Mouse (Mus musculus): ENCODE data around the gene Ppm1l.

Ppm1l gene

DNA sequence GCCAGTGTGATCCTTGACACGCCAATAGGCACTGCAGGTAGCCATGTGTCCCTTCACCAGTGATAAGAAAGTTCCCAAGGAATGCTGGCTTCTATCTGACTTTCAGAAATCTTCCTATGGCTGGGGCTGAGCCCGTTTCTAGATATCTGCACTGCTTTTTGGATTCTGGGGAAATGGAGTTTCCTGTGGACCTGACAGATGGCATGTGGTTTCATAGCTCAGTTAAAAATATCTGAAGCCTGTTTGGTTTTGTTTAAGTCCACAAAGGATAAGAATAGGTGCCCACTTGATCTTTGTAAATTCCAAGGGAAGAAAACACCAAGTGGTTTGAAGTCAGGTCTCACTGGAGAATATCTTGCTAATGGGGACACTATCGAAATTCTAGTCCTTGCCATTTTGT, 173.0 kb downstream of the Ppm1l start:
- DNase-seq (ENCODE audit: low read depth, low spot score): no peak

DNA sequence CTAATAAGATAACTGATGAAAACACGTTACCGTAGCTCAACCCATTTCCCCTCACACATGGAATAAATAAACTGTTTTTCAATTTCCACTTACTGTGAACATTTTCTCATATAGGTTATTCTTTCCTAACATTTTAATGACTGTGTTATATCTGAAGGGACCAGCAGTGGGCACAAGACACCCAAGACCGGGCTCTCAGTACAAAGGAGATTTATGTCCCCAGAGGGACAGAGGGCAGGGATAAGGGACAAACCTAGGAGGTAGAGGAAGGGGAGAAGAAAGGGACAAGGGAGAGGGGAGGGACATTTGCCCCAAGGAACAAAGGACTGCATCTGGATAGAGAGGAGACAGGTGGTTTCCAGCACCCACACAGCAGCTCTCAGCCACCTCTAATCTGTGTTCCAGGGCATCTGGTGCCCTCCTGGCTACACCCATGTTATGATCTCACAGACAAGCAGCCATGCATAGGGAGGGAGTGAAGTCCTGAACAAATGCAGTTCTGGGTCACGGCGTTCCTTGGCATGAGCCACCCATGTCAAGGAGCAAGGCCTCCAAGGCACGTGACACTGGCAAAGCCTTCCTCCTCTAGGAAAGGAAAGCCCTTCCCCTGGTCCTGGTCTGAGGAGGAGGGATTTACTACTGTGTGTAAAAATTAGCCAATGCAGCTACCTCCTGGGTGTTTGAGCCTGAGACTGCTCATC, 174.5 kb downstream of the Ppm1l start:
- DNase-seq (ENCODE audit: low read depth, low spot score): no peak

DNA sequence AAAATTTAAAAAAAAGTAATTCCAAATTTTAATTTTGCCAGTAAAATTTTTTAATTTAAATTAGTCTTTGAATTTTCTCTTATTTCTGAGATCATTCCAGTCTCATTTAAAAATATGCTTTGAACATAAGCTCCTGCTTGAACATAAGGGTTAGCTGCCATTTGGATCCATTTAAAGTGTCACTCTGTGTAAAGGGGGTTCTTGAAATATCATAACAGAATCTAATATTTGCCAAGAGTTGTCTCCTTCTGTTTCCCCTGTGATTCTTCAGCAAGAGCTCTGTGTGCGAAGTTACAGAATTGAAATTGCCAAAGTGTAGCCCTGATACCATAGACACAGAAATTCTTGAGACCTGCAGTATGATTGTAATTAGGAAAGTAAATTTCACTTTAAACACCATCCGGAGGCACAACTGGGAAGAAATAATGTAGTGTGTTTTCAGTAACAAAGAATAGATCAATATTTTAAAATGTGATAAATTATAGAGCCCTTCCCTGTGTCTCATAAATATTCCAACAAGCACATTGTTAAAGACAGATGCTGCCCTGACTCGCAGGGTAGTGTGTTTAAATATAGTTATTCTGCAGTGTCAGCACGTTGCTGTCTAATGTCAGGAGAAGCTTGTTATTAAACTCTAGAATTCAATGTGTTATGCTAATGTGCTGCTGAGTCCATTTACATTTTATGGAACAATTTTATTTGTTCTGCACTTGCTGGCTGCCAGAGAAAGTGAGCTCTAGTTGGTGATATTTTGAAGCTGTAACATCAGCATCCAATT, 177.8 kb downstream of the Ppm1l start:
- DNase-seq (ENCODE audit: low read depth, low spot score): peak; percentile 55

DNA sequence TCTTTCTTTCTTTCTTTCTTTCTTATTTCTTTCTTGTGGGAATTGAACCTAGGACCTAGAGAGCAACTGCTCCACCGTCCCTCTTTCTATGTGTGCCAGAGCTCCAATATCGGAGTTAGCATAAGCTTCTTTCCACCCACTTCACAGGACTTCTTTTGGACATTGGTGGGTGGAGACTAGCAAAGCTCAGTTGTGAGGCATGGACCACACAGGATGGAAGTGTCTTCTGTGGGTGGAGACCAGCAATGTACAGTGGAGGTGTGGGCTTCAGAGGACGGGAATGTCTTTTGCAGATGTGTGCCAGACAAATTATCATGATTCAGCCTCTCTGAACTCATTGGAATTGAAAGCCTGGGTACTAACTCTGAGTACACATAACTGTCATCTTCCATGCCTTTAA, 180.5 kb downstream of the Ppm1l start:
- no peak for DNase-seq (ENCODE audit: low read depth, low spot score)

DNA sequence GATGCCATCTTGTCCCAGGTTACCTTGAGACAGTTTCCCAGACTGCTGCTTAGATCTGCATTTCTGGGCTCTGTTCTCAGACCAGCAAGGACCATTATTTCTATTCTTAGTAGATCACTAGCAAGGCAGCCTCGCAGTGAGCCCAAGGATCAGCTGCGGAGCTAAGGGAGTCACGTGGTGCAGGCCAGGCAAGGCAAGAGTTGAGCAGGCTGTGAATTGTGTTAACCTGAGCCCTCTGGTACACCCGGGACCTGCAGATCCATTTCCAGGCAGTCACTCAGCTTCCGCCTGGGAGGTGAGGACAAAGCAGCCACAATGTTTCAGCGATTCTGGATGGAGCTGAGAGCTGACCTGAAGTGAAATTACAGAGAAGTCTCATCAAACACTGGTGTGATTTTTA, 185.3 kb downstream of the Ppm1l start:
- DNase-seq (ENCODE audit: low read depth, low spot score): no peak

DNA sequence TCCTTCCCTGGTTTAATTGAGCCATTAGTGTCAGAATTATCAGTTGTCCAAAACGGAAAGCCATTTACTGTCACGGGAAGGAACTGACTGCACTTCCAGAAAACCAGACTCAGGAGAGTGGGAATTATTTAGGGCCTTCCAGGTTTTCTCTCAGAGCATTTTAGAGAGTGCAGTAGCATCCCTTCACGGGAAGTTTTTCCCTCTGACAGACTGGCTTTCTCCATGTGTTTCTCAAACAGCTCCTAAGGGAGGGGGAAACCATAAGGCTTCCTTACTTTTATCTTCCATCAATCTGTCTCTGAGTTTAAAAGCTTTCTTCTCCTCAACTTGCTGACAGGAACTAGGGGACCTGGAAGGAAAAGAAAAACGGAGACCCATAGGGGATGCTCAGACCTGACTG, 185.9 kb downstream of the Ppm1l start:
- no peak for DNase-seq (ENCODE audit: low read depth, low spot score)

DNA sequence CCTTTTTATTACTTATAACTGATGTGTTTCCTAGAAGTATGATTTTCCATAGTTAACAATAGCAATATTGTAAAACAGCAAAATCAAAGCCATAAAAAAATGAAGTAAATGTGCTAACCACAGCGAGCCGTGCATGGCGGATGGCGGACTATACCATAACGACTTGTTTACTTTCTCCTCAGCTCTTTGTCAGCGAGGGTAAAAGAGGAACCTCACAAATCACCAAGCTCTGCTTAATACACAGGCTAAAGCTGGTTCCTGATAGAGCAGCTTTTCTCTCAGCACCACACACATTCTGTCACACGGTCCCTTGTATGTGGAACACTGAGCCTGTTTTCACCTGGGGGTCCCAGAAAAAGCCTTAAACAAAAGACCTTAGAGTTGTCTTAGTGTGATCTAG, 188.4 kb downstream of the Ppm1l start:
- no peak for DNase-seq (ENCODE audit: low read depth, low spot score)

DNA sequence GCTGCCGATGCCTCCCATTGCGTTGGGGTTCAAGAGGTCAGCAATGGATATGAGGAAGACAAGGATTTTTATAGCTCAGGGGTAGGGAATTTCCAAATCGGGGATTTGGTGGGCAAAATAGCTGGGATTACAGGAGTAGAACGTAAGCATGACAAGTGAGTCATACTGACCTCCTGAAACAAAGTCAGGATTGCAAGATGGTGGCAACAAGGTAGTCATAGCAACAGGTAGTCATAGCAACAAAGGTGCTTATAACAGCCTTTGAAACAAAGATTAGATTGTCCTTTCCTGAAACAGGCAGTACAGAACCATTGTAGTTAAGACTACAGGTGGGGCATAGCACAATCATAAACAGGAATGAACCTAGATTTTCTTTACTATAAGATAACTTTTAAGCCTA, 189.7 kb downstream of the Ppm1l start:
- no peak for DNase-seq (ENCODE audit: low read depth, low spot score)

DNA sequence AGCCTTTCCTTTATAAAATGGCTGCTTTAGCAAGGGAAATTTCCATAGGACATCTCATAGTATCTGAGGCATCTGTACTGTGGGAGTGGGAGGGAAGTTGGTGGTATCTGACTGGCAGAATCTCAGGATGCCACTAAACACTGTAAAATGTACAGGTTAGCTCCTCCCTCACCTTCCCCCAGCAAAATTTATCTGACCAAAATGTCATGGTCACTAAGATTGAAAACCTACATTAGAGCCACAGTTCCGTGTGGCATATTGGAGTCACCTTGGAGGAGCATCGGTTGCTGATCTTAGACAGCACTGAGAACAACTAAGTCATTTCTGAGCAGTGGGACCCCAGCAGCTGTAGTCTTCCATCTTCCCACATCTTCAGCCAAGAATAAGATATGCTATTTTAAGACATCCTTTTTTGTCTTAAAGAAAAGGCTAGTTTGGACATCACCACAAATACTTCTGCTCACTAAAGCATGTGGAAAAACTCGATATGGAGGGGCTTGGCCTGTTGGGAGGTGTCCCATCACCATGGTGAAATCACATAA, 192.8 kb downstream of the Ppm1l start:
- no peak for DNase-seq (ENCODE audit: low read depth, low spot score)

DNA sequence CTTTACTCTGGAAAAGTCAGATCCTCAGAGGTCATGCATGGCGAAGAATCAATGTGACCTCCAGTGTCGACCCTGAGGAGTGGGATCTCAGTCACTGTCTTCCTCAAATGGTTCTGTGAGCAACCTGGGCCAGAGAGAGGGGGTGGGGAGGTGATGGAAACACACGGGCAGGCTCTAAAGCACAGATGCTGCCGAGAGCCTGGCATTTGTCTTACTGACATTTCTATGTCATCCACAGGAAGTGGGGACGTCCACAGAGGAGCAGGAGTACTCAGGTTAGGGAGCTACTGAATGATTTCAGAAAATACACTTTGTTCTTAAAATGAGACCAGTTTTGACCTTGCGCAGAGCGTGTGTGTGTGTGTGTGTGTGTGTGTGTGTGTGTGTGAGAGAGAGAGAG, 195.2 kb downstream of the Ppm1l start:
- DNase-seq (ENCODE audit: low read depth, low spot score): no peak

DNA sequence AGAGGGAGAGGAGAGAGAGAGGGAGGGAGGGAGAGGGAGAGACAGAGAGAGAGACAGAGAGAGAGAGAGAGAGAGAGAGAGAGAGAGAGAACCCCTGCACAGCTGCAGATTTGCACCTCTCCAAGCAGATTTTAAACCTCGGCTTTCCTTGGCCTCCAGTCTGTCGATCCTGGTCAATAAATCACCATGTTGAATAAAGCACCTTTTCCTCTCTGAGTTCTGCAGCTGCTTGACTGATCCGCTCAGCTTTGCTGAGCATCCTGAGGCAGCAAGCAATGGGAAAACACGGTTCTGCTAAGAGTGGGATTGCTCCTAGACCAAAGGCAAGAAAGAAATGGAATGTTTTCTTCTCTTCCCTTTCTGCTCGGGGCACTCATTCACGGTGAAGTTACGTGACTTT, 195.7 kb downstream of the Ppm1l start:
- no peak for DNase-seq (ENCODE audit: low read depth, low spot score)

DNA sequence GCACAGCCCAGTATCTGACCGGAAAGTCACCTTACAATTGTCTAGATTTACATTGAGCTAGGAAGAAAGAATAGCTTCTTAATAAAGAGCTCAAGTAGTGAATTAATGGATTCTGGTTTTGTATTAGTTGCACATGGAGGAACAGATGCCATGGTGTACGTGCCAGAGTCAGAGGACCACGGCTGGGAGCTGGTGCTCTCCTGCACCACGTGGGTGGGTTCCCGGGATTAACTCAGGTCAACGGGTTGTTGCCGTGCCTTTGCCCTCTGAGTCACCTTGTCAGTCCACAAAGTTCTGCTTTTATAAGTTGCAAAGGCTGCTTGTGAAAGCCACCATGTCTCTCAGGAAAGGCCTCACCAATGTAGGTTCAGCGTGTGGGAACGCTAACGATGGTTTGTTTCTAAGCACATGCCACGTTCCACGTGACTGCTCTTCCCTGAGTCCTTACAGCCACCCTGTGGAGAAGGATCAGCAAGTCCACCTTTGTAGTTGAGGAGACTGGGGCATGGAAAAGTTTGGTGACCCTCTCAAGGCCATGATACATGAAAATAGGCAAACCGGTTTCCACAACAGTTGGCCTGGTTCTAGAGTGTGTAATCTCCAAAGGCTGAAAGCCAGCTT, 199.2 kb downstream of the Ppm1l start:
- DNase-seq (ENCODE audit: low read depth, low spot score): no peak

DNA sequence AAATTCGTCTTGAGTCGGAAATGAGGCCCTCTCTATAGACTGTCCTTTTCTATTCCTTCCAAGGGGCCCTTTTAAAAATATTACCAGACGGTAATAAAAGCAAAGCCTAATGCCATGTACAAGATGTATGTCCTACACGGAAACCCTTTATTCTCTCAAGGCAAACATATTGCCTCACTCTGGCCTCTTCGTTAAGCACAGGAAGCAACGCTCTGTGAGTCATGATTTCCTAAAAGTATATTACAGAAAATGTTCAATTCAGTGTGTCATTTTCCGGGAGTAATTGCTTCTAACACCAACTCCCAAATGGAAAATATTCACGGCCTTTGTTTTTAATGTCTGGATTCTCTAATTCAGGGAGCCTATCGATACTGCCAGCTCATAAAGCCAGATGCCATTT, 202.5 kb downstream of the Ppm1l start:
- no peak for DNase-seq (ENCODE audit: low read depth, low spot score)

DNA sequence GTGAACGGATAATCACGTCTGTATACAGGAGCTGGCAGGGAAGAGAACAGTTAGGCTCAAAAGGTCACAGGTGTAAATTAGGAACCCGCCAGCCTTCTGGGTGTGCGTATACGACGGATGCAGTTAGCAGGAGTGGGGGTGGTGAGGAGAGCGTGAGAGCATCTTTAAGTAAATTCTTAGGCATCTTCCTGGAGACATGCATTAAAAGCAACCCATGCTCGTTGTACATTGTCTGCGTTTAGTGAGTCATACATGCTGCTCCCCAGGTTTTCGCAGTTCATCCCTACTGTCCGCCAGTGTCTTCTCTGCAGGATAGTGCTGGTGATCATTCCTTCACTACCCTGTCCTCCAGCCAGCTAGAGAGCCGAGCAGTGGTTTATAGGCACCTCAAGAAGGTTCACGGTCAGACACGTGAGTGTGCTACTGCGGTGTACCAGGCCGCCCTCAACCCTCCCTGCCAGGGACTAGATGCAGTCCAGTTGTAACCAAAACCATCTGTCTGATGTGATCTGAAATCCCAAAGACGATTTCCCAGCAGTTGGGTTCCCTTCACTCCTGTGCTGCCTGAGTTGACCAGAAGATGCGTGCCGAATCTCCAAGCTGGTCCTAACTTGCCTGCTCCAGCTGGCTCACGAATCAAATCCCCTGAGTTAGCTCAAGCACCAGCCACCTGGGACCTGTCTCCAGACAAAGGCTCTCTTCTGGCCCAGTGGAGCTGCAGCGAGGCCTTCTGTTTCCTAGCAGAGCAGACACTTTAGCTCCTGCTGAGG, 203.3 kb downstream of the Ppm1l start:
- DNase-seq (ENCODE audit: low read depth, low spot score): no peak

DNA sequence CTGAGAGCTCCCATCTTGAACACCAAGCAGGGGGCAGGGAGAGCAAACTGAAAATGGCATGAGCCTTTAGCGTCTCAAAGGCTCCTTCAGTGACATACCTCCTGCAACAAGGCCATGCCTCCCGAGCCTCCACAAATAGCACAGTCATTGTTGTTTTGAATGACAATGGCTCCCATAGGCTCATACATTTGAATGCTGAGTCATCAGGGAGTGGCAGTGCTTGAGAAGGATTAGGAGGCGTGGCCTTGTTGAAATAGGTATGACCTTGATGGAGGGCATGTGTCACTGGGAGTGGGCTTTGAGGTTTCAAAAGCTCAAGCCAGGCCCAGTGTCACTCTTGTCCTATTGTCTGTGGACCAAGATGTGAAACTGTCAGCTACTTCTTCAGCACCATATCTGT, 205.6 kb downstream of the Ppm1l start:
- no peak for DNase-seq (ENCODE audit: low read depth, low spot score)

DNA sequence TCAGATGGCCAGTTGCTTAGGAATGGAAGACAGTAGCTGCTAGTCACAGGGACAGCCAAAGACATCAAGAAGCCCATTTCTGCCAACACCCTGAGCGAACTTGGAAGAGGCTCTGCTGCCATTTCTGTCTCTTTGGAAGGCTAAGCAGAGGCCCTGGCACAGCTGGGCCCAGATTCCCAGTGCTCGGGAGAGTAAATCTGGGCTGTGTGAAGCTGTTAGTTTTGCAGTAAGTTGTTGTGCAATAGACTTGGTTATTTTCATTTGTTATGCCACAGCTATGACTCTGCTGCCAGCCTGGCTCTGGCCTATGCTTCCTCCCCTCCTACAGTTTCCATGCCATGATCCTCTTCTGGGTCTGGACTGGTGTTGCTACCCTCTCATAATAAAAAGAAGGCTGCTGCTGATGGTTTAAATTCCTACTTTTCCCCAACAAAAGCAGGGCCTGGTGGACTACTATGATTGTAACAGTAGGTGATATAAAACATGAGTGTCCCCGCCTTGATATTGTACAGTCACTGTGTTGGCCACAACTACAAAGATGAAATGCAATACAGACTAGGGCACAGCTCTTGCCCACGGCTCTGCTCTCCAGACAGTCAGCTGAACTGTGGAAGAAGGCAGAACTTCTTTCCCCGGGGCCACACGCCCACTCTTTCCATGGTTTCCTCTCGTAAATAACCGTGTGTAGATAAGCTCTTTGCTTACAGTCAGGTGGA, 207.9 kb downstream of the Ppm1l start:
- no peak for DNase-seq (ENCODE audit: low read depth, low spot score)

DNA sequence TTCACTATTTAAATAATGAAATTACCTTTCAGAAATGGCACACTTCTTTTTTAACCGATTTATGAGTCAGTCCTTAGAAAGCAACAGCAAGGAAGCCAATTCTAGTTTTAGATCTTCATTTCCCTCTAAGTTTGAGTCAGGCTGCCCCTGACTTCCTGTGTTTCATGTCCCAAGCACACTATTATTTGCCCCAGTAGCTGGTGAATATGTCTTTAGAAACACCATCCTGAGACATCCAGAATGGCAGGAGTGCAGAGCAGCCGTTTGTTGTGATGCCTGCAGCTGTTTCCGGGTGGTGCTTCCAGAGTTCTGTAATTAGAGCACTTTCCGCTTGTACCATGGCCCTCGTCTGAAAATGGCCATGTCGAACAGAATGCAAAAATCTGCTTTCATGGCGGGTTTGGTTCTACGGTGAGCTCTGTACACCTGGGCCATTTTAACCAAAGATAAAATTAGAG, 208.4 kb downstream of the Ppm1l start:
- DNase-seq (ENCODE audit: low read depth, low spot score): no peak

DNA sequence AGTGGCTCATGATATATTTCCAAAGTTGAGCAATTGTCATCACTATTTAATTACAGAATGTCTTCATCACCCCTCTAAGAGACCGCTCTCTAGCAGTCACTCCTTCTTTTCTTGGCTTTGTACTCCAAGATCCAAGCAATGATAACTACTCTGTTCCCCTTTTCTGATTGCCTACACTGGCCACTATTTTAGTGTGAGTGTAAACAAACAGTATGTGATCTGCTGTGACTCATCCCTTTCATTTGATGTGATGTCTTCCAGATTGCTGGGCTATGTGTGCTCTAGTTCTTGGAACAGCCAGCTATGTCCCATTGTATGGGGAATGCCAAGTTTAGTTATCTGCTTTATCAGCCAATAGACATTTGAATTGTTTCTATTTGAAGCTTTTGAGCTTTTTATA, 210.7 kb downstream of the Ppm1l start:
- DNase-seq (ENCODE audit: low read depth, low spot score): no peak

DNA sequence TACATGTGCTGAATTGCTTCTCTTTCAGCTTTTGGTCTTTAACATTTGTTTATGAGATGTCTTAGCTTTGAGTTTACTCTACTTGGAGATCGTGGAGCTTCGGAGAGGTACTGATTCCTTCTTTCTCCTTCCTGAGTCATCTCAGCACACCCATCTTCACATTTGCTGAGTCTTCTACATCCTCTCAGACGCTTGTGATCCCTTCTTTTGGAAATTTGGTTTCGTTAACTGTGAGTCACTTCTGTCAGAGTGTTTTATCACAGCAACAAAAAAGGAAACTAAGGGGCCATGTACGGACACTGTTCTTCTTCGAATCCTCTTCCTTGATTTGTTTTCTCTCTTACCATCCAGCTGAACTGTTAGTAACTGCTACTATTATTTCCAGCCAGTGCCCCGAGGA, 212.9 kb downstream of the Ppm1l start:
- no peak for DNase-seq (ENCODE audit: low read depth, low spot score)

DNA sequence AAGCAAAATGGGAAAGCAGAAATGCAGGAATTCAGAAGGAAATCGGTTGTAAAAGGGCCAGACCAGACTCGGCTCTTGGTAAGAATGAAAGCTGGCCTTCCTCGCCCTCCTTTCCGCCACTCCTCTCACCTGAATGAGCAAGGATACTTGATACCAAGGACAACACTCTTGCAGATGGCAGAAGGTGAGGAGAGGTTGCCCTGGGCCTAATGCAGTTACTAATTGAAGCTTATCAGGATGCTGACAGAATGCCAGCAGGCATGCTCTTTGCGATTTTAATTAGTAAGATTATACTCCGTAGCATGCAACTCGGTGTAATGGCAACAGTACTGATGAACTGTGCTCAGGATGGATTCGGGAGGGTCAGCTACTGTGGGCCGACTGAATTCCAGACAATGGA, 214.8 kb downstream of the Ppm1l start:
- no peak for DNase-seq (ENCODE audit: low read depth, low spot score)

DNA sequence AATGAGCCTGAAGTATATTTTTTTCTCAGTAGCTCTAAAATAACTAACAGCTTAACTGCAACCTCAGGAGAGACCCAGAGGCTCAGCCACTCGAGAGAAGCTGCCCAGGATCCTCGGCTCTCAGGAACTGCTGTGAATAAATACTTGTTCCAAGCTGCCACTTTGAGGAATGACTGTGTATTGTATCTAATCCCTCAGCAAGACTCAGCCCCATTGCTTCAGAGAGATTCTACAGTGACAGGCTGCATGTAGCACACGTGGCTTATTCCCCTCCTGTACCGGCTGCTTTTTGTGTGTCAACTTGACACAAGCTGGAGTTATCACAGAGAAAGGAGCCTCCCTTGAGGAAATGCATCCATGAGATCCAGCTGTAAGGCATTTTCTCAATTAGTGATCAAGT, 216.0 kb downstream of the Ppm1l start:
- DNase-seq (ENCODE audit: low read depth, low spot score): no peak

Data from brain, embryonic 18.5 days (tissue).